Mouse (Mus musculus): ENCODE results near the gene Ccdc142.

The Ccdc142 gene

DNA sequence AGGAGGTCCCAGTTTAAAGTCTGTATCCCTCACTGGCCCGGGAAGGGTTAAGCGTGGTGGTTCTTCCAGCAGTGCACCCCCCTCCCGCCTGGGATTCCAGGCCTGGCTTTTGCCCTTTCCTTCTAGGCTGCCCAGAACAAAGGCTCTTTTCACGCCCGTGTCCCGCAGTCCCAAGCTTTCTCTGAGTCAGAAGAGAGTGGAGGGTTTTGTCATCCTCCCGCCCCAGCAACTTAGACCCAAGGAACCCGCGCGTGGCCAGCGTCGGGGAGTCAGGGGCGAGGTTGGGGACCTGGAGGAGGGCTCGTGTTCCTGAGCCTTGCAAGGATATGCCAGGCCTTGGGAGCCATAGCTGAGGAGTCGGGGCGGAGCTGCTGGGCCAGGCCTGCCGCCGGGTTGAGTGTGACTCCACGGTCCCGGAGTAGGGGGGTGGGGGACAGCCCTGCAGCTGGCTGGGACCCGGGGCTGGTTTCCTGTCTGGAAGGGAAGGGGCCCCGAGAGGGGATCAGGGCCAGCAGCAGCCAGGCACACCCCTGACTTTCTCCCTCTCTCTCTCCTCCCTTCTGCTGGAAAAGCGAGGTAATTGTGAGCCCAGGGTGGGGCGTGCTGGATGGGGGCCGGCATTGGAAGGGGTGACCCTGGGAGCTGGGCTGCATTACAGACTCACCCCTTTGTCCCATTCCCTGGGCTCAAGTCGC is 35.6 kb downstream of the Ccdc142 start:
- peak; percentile 83 to 94 for DNase-seq (ENCODE audit: inconsistent age in 2 of 2, low spot score in 1 of 2)

DNA sequence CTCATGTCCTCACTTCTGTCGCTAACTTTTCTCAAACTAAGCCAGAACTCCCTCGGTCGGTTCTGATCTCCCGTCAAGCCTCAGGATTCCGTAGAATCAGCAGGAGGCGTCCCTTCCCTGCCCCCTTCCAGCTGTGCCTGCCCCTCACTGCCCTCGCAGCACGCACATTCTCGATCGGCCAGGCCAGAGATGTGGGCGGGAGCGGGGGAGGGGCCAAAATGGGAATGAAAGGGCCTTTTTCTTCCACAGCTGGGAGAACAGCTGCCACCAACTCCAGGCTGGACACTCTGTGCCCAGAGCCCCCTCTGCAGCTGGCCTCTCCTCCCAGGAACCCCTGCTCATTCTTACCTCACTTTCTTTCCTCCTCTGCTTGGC is 36.2 kb downstream of the Ccdc142 start:
- DNase-seq (ENCODE audit: inconsistent age in 2 of 2, low spot score in 1 of 2) = peak; percentile 93 to 97

DNA sequence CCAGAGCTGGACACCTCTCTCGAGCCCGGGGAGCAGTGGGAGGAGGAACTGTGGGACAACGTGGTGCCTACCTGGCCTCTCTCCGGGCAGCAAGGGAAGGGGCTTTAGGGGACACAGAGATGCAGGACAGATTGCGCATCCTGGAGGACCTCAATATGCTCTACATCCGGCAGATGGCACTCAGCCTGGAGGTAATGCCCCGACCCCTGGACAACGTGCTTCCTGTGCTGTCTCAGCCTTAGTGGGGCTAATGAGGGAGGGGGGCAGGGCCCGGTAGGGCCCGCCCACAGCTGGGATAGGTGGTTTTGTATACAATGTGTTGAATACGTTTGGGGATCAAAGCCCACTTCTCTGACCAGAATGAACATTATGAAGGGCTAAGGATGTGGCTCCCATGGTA is 36.7 kb downstream of the Ccdc142 start:
- DNase-seq (ENCODE audit: inconsistent age in 2 of 2, low spot score in 1 of 2) = peak in 1 of 2 experiments; percentile 53

DNA sequence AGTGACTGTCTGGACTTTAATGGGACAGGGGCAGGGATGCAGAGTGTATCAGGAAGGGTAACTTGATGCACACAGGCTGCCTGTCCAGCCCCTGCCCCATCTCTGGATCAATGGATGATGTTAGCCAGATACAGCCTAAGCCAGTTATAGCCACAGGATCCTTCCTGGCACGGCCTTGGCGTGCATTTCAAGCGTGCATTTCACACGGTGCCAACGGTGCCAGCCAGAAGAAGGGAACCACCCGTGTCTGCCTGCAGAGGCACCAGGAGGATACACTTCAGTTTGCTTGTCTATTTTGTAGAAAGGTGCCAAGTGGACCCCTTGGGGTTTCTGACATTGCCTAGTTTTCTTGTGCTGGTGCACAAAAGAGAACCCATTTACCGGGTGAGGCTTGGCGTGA is 38.6 kb downstream of the Ccdc142 start:
- DNase-seq (ENCODE audit: inconsistent age in 2 of 2, low spot score in 1 of 2) = peak in 1 of 2 experiments; percentile 5

DNA sequence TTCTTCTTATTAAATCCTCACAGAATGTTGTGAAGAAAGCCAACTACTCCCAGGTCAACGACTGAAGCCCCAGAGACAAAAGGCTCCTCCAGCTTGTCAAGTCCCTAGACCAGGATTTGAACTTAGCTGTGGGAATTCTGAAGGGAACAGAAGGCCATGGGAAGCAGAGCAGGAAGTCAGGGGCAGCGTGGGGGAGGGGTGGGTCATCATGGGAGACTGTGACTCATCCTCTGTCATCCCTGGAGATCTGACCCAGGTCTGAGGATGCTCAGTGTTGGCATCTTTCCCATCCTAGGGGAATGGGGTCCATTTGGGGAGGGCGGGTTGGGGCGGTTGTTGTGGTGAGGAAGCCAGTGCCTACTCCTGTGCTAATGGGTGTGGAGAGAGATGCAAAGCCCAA is 40.2 kb downstream of the Ccdc142 start:
- peak; percentile 10 to 46 for DNase-seq (ENCODE audit: inconsistent age in 2 of 2, low spot score in 1 of 2)

DNA sequence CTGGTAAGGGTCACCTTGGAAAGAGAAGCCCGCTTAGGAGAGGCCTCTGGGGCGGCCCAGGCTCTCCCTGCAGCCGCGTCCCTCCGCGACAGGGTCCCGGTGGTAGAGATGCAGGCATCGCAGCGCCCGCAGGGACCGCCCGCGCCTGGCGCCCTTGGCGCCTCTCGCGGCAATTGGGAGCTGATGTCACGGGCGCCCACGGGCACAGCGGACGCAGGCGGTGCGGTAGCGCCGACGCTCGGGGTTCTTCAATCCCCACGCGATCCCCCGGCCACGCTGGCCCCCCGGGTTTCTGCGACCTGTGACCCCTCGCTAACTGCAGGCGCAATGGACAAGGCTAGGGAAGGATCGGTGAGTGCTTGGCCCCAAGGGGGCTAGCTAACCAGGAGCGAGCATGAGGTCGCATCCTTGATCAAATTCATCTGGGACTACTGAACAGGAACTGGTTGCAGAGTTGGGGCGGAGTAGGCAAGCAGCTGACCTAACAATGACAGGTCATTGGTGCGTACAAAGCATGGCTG is 40.9 kb downstream of the Ccdc142 start:
- peak; percentile 34 to 68 for DNase-seq (ENCODE audit: inconsistent age in 2 of 2, low spot score in 1 of 2)

DNA sequence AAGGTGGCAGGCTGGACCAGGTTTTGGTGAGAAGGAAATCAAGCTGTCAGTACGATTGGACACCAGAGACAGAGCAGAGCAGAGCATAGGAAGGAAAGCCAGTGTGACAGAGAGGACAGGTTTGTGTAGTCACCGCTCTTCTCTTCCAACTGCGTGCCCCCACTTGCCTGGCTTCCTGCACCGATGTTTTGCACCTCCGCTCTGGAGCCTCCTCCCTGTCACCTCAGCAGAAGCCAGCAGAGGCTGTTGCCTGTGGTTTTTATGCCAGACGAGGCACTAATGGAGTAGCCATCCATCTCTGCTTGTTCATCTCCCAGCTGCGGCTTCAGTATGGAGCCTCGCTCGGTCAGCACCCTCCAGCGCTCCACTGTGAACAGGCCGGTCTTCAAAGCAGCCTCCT is 41.5 kb downstream of the Ccdc142 start:
- peak in 1 of 2 experiments; percentile 13 for DNase-seq (ENCODE audit: inconsistent age in 2 of 2, low spot score in 1 of 2)

DNA sequence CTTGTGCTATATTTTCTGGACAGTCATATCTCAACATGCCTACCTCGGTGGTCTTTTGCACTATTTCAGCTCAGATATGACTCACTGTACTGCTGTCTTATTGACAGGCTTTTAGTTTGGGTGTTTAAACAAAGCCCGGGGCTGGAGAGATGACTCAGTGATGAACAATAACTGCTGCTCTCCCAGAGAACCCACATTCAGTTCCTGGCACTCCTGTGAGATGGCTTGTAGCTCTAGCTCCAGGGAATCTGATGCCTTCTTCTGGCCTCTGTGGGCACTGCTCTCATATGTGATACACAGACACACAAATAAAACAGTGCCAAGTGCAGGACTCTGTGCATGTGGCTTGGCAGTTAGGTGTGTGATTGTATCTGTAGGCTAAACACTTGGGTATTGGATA is 43.8 kb downstream of the Ccdc142 start:
- peak in 1 of 2 experiments; percentile 59 for DNase-seq (ENCODE audit: inconsistent age in 2 of 2, low spot score in 1 of 2)

DNA sequence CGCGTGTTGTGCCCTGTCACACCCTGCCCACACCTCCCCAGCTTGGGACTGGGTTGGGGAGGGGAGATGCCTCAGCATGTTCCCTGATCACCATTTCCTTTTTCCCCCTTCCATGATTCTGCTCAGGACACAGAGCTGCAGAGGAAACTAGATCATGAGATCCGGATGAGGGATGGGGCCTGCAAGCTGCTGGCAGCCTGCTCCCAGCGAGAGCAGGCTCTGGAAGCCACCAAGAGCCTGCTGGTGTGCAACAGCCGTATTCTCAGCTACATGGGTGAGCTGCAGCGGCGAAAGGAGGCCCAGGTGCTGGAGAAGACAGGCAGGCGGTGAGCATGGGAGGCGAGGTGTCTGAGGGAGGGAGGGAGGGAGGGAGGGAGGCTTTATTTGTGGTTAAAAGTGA is 44.4 kb downstream of the Ccdc142 start:
- DNase-seq (ENCODE audit: inconsistent age in 2 of 2, low spot score in 1 of 2) = no peak

DNA sequence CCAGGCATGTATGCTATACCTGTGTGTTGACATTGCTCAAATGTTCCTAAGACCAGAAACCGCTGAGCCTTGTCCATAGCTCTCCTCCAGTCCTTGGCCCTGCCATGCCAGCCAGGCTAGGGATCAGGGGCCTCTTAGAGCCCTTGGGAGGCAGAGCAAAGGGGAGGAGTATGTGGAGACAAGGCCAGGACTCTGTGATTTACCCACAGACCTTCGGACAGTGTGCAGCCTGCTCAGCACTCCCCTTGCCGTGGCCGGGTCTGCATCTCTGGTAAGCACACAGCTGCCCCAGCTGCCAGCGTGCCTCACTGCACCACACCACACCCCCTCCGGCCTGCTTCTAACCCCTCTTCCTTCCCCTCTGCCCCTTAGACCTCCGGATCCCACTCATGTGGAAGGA is 45.9 kb downstream of the Ccdc142 start:
- peak; percentile 63 to 86 for DNase-seq (ENCODE audit: inconsistent age in 2 of 2, low spot score in 1 of 2)

DNA sequence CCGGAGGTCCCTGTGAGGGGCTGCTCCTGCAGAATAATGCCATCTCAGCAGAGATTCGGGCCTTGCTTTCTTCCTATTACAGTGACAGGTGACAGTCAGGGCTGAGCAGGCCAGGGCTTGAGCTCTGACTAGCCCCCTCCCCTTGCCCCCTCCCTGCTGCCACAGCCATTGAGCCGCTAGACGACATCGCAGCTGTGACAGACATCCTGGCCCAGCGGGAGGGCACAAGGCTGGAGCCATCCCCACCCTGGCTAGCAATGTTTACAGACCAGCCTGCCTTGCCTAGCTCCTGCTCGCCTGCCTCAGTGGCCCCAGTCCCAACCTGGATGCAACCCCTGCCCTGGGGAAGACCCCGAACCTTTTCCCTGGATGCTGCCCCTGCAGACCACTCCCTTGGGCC is 50.3 kb downstream of the Ccdc142 start:
- DNase-seq (ENCODE audit: inconsistent age in 2 of 2, low spot score in 1 of 2) = no peak

DNA sequence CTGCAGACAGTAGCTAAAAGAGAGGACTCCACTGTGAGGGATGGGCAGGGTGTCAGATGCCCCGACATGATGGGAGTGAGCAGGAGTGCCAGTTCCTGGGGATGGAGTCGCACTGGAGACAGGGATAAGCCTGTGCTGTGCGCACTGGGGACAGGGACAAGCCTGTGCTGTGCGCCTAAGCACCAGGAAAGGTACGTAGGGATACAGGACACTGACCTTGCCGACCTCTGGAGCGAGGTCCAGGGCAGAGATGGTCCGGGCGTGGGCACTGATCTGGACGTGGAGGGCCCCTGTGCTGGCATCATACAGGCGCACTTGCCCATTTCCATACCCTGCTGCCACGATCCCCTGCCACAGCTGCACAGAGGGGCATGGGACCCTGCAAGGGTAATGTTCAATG is 51.6 kb downstream of the Ccdc142 start:
- no peak for DNase-seq (ENCODE audit: inconsistent age in 2 of 2, low spot score in 1 of 2)

DNA sequence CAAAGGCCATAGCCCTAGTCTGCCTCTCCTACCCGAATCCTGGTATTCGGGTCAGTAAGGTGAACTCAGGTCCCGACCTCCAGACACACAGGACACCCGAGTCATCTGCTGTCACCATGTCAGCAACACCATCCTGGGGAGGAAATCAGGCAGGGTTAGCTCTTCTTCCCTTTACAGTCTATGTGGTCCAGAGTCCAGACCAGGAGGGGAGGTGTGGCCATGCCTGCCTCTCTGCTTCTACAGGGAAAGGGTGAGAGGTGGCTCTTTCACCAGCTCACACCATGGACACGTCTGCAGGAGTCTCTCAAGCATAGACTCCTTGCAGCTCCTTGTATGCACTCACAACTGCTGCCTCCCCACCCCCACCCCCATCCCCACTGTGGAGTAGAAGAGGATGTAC is 52.1 kb downstream of the Ccdc142 start:
- DNase-seq (ENCODE audit: inconsistent age in 2 of 2, low spot score in 1 of 2) = no peak

DNA sequence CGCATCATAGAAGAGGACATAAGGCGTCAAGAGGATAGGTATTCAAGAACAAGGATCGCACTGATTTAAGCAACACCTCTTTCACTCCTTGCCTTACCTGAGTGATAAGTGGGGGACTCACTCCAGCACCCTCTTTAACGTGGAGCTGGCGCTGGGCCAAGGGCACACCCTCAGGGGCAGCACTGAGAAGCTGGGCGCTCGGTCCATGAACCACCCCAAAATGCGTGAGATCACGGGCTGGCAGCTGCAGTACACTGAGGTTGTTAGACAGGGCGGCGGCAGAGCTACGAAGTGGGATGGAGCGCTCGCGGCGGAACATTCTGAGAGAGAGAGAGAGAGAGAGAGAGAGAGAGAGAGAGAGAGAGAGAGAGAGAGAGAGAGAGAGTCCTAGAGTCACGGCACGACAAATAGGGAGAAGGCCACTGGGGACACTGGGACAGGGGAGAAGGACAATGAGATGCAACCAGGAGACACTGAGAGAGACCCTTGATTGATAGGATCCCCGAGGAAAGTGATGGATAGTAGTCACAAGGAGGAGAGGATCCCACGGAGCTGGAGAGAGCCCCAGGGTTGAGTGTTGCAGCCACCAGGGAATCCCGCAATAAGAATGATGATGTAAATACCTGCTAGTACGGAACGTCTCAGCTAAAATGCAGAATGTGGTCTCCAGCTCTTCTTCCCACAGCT is 54.3 kb downstream of the Ccdc142 start:
- peak in 1 of 2 experiments; percentile 37 for DNase-seq (ENCODE audit: inconsistent age in 2 of 2, low spot score in 1 of 2)

DNA sequence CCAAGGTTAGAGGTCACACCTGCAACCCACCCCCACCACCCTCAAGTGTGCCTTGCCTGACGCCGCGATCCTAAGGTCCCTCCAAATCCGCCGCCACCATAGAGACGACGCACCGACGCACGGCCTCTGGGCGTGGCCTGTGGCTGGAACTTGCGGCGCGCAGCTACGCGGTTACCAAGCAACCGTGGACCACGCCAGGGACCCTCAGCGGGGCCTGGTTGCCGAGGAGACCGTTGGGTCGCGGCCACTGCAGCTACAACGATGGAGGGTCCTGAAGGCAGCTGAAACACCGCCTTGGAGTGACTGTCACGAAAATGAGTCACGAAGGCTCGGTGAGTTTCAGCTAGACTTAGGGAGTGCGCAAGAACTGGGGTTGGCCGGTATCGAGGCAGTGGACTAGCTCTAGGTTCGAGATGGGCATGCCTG is 54.9 kb downstream of the Ccdc142 start, which contains the start of the genes Wdr54 and 1700003E16Rik:
Wdr54 (minus strand) TSS at position 139 of the 426 bp plus-strand sequence.
1700003E16Rik (plus strand) TSS at position 146 of the 426 bp plus-strand sequence.
- peak; percentile 72 to 89 for DNase-seq (ENCODE audit: inconsistent age in 2 of 2, low spot score in 1 of 2)
